Mouse (Mus musculus) kidney, postnatal 0 days (tissue): ENCODE results near the gene Eml4. TPM values are rescaled to one million over a fixed set of nuclear protein-coding genes. Genes with fewer than 3 reads are reported as not detected.
A peak's percentile ranks its signal among the peaks of the same experiment; 100 is the strongest.

Experiments used
- ATAC-seq: fragments of 200-750 bp; cut with Nextera tagmentation; replicated peaks from 2 replicates; pipeline ENCODE4 v1.8.0; 2017; ENCODE audit warnings: low read depth, moderate number of reproducible peaks, moderate TSS enrichment, moderate library complexity; ENCODE audit not compliant: low FRiP score
- DNase-seq: peaks from one replicate; pipeline ENCODE4 v3.0.0-alpha.2; 2016; ENCODE audit warnings: low spot score
- H3K27ac ChIP-seq: fragments of 300-500 bp; sonication (generic); 2 replicates; pipeline ENCODE4 v1.5.1; 2014; ENCODE audit warnings: mild to moderate bottlenecking
- H3K27me3 ChIP-seq: fragments of 300-500 bp; sonication (generic); 2 replicates; pipeline ENCODE4 v1.6.1; 2014; ENCODE audit warnings: low read length, mixed read lengths; ENCODE audit not compliant: insufficient read depth
- H3K36me3 ChIP-seq: fragments of 300-500 bp; sonication (generic); 2 replicates; pipeline ENCODE4 v1.6.1; 2014; ENCODE audit warnings: low read length, mixed read lengths; ENCODE audit not compliant: insufficient read depth
- H3K4me1 ChIP-seq: fragments of 300-500 bp; sonication (generic); replicated peaks from 2 replicates; pipeline ENCODE4 v1.6.1; 2014; ENCODE audit warnings: antibody characterized with exemption, low read length, mixed read lengths; ENCODE audit not compliant: insufficient read depth
- H3K4me2 ChIP-seq: fragments of 300-500 bp; sonication (generic); 2 replicates; pipeline ENCODE4 v1.6.1; 2014; ENCODE audit warnings: mild to moderate bottlenecking, low read length, moderate library complexity, mixed read lengths
- H3K4me3 ChIP-seq: fragments of 300-500 bp; sonication (generic); replicated peaks from 2 replicates; pipeline ENCODE4 v1.5.1; 2014; ENCODE audit warnings: low read depth, low read length
- H3K9ac ChIP-seq: fragments of 300-500 bp; sonication (generic); 2 replicates; pipeline ENCODE4 v1.6.1; 2014; ENCODE audit warnings: low read depth, low read length
- H3K9me3 ChIP-seq: fragments of 300-500 bp; sonication (generic); replicated peaks from 2 replicates; pipeline ENCODE4 v1.6.1; 2016; ENCODE audit warnings: low read length, inconsistent platforms, mixed read lengths
- CTCF ChIP-seq: IDR thresholded peaks from 2 replicates; pipeline ENCODE4 v1.5.1; 2016; ENCODE audit warnings: antibody characterized with exemption, low read depth, mild to moderate bottlenecking, moderate library complexity
- WGBS: fragments of 180-500 bp; shearing (Covaris S2); extraction: QIAGEN DNeasy Blood & Tissue Kit; methylation state at CpG from one replicate; pipeline ENCODE4 v1.1.7; 2014; 5-methylcytosine and 5-hydroxymethylcytosine counted together
- polyA plus RNA-seq: library from polyadenylated mRNA; unstranded; fragments of >200 nt; fragmentation: Nextera tagmentation; extraction: Ambion mirVana; gene quantifications from 2 replicates; pipeline ENCODE4 v1.2.1, GENCODE M21; 2015

The Eml4 gene
- polyA plus RNA-seq, 1 experiment from 2014 or later: 19.0 TPM

- Histone ChIP-seq H3K9ac (no peak overlapping the region), H3K36me3 (no peaks in the 10 kb centered on the region), H3K9me3 (no peaks in the 10 kb centered on the region), H3K27me3 (no peaks in the 10 kb centered on the region), H3K4me1 (0 out of 2 replicates have a peak, but pooled peaks cover 6% of the 10 kb centered on the region), H3K27ac (no peak overlapping the region), H3K4me3 (no peak overlapping the region), H3K4me2 (no peak overlapping the region)
- WGBS: 30% methylated on average over 1 of the region's 1 CpGs
- DNase-seq (no peak), ATAC-seq (no peak)
- TF ChIP-seq CTCF: no peak
Observed at GRCm38 (mm10) chr17:83309243-83309642, 41.5 kb upstream of the Eml4 start.

GRCm38 (mm10) chr17:83311806-83312205 lies 38.9 kb upstream of the Eml4 start:
- no peak overlapping the region for H3K27ac ChIP-seq
- ATAC-seq: no peak
- no peak for DNase-seq
- H3K4me3 ChIP-seq: no peak overlapping the region
- TF ChIP-seq CTCF: no peak
- H3K4me2 ChIP-seq: no peak overlapping the region
- 0 out of 2 replicates have a peak, but pooled peaks cover 6% of the 10 kb centered on the region for H3K4me1 ChIP-seq
- no peaks in the 10 kb centered on the region for H3K36me3 ChIP-seq
- no peaks in the 10 kb centered on the region for H3K27me3 ChIP-seq
- H3K9me3 ChIP-seq: no peaks in the 10 kb centered on the region
- H3K9ac ChIP-seq: no peak overlapping the region
- WGBS: 79% methylated on average over 5 of the region's 5 CpGs

- 0 out of 2 replicates have a peak, but pooled peaks cover 6% of the 10 kb centered on the region for H3K4me1 ChIP-seq
- H3K9ac ChIP-seq: 0 out of 2 replicates have a peak overlapping the region, but pooled peaks have one; percentile 15
- H3K36me3 ChIP-seq: no peaks in the 10 kb centered on the region
- ATAC-seq: peak; percentile 76
- H3K4me2 ChIP-seq: peak overlapping the region; percentile 35
- H3K27ac ChIP-seq: peak overlapping the region; percentile 11
- no peaks in the 10 kb centered on the region for H3K27me3 ChIP-seq
- no peaks in the 10 kb centered on the region for H3K9me3 ChIP-seq
- TF ChIP-seq CTCF: no peak
- WGBS: 3% methylated on average over 15 of the region's 15 CpGs
- DNase-seq: peak; percentile 80
- H3K4me3 ChIP-seq: no peak overlapping the region
Observed at GRCm38 (mm10) chr17:83312244-83312918, 38.4 kb upstream of the Eml4 start.

- no peak for ATAC-seq
- no peak overlapping the region for H3K27ac ChIP-seq
- no peak overlapping the region for H3K4me3 ChIP-seq
- H3K27me3 ChIP-seq: no peaks in the 10 kb centered on the region
- no peak for DNase-seq
- 44% methylated on average over 8 of the region's 8 CpGs for WGBS
- TF ChIP-seq CTCF: no peak
- no peak overlapping the region for H3K9ac ChIP-seq
- H3K4me2 ChIP-seq: no peak overlapping the region
- H3K4me1 ChIP-seq: 0 out of 2 replicates have a peak, but pooled peaks cover 6% of the 10 kb centered on the region
- no peaks in the 10 kb centered on the region for H3K9me3 ChIP-seq
- H3K36me3 ChIP-seq: no peaks in the 10 kb centered on the region
Observed at GRCm38 (mm10) chr17:83313046-83313689, 37.6 kb upstream of the Eml4 start.

GRCm38 (mm10) chr17:83315476-83315875 lies 35.3 kb upstream of the Eml4 start:
- Histone ChIP-seq H3K27me3 (no peaks in the 10 kb centered on the region), H3K4me1 (0 out of 2 replicates have a peak, but pooled peaks cover 6% of the 10 kb centered on the region), H3K36me3 (no peaks in the 10 kb centered on the region), H3K9ac (no peak overlapping the region), H3K4me3 (no peak overlapping the region), H3K27ac (no peak overlapping the region), H3K4me2 (no peak overlapping the region), H3K9me3 (no peaks in the 10 kb centered on the region)
- DNase-seq (no peak), ATAC-seq (no peak)
- TF ChIP-seq CTCF: no peak
- 25% methylated on average over 4 of the region's 4 CpGs for WGBS

- Histone ChIP-seq H3K27me3 (no peaks in the 10 kb centered on the region), H3K36me3 (no peaks in the 10 kb centered on the region), H3K4me1 (peaks cover 21% of the 10 kb centered on the region; the same call in 1 of the 2 replicates), H3K27ac (peak overlapping the region; percentile 68), H3K4me3 (peak overlapping the region; percentile 21; the same call in 1 of the 2 replicates), H3K9me3 (no peaks in the 10 kb centered on the region), H3K4me2 (peak overlapping the region; percentile 50), H3K9ac (peak overlapping the region; percentile 6)
- DNase-seq (peak; percentile 76), ATAC-seq (0 out of 2 replicates have a peak, but pooled peaks have one; percentile 33)
- WGBS: 11% methylated on average over 25 of the region's 25 CpGs
- no peak for TF ChIP-seq CTCF
Observed at GRCm38 (mm10) chr17:83322621-83323335, 28.0 kb upstream of the Eml4 start.
